Mouse (Mus musculus) heart, postnatal 4 days (tissue): ENCODE measurements around the gene Tbx5. TPM values are rescaled to one million over a fixed set of nuclear protein-coding genes. Genes with fewer than 3 reads are reported as not detected.
A peak's percentile ranks its signal among the peaks of the same experiment; 100 is the strongest.
"Not testable (repeated sequence)": the region's sequence is repeated elsewhere in the genome, so short reads cannot be mapped to it uniquely, and the experiment has no call there.

Experiments
- DNase-seq: peaks from one replicate; pipeline ENCODE4 v3.0.0; 2021
- total RNA-seq, 2 experiments: library from RNA; stranded (reverse); gene quantifications; 2 replicates each; pipeline ENCODE4 v1.2.3; 2021

Gene Tbx5
- total RNA-seq, 2 experiments from 2014 or later = 36.3 to 36.6 TPM

- DNase-seq = no peak
Measured at GRCm38 (mm10) chr5:119842701-119843393, 10.4 kb downstream of the Tbx5 start.

DNA sequence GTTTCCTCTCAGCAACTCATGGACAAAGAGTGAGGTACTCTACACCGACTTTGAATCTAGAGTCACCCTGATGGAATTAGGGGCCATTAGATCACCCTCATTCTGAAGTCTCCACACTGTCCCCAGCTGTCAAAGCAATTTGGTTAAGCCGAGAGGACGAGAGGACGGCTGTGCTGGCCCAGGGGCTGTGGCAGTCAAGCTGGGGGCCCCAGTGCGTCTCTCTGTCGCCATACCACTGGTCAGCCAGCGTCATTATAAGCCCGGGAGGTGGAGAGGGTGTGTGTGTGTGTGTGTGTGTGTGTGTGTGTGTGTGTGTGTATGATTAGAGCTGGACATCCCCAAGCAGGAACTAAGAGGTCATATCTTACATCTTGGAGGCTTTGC lies 10.9 kb downstream of the Tbx5 start:
- no peak for DNase-seq

DNA sequence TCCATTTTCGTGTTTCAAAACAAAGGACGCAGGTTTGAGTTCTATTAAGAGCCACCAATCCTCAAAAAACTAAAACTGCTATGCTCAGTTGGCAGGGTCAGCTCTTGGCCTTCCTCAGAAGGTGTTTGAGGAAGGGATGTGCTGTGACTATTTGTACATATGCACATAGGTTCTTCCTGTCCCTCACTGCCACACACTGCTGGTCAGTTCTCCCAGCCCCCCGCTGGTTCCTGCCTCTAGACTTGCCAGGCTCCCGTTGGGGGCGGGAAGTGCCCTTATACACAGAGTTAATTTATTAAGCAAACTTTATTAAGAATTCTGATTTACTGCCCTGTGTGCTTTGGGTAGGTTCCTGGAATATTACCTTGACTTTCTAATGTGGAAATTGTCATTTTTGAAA lies 11.9 kb downstream of the Tbx5 start:
- DNase-seq = no peak

DNA sequence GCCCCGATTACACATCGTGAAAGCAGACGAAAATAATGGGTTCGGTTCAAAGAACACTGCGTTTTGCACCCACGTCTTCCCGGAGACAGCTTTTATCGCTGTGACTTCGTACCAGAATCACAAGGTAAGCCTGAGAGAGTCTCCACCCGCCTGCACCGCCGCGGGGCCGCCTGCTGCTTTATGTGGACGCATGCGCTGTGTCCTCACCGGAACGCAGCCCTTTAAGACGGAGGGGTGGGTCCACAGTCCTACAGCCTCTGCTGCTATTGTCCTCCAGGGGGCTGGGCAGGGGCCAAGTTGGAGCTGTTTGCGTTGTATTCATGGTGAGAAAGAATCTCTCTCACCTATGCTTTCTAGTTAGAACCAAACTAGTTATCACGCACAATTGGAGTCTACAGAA lies 12.5 kb downstream of the Tbx5 start:
- DNase-seq = peak; percentile 75

GRCm38 (mm10) chr5:119857052-119857451 lies 24.6 kb downstream of the Tbx5 start:
- no peak for DNase-seq

GRCm38 (mm10) chr5:119861301-119861700 lies 28.8 kb downstream of the Tbx5 start:
- DNase-seq = peak; percentile 50

- DNase-seq = peak; percentile 41
Measured at GRCm38 (mm10) chr5:119862431-119862830, 30.0 kb downstream of the Tbx5 start.

DNA sequence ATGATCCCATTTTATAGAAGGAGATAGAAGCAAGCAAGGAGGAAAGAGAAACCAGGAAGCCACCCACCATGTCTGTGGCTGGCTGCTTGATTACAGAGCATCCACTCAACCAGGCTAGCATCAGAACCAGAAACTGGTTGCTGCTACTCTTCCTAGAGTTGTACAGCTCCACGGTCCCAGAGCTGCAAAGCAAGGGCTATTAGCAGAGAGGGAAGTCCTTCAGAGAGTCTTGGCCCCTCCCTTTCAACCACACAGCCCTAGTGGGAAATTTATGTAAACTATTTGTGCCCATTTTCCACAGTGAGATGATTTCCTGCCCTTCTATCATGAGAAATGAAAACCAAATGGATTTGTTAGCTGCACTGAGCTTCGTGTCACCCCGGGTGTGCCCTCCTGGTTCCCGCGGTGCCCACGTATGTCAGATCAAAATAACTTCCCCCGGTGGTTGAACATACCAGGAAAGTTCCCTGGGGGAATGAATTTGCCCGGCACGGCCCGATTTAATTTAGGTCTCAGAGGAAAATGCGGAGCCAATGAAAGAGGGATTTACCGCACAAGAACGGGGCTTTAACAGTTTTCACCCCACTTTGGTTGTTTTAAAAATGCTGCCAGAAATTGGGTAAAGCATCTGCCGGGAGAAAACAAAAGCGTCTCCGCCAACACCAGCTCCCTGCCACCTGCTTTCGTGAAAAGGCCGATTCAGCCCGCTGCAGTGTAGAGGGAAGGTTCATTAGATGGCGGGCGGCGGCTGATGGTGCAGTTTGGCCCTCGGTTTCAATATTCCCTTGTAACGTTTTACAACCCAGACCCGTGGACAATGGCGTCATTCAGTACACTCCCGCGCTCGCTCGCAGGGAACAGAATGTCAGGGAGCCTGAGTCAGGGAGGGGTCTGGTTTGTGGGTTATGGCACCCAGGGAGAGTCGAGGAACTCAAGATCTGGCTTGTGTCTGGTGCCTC lies 34.1 kb downstream of the Tbx5 start:
- no peak for DNase-seq

DNA sequence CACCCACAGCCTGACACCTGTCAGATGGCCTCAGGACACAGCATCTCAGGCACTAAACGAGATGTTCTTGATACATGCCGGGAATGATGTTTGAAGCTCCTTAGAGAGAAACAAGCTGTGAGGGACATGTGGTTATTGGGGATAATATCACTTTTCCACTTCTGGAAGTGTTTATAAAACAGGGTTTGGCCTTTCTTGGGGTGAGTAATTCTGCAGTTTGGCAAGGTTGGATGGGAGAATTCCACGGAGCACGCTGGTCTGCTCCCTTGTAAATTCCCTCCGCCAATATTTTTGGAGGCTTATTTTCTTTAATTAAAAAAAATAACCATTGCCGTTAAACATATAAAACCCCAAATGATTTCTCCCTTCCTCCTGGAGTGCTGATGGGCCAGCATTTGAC lies 35.5 kb downstream of the Tbx5 start:
- no peak for DNase-seq

DNA sequence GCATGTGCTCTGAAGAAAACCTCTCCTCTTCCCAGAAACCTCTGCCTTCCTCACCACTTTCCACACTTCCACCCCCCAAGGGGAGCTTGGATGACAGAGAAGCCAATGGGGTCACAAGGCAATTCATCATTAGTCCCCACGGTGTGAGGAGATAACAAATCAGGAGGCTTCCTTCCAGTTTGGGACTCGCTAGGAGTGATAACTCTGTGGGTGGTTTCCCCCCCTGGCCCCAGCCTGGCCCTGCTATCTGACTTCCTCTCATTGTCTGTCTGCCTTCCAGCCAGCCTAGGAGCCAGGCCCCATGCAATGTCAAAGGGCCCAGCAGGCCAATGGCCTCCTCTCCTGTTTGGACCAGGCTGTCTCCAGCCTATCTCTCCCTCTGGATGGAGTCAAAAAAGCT lies 43.0 kb downstream of the Tbx5 start:
- no peak for DNase-seq

GRCm38 (mm10) chr5:119877185-119877584 lies 44.7 kb downstream of the Tbx5 start:
- peak; percentile 79 for DNase-seq

GRCm38 (mm10) chr5:119885595-119885994 lies 53.1 kb downstream of the Tbx5 start:
- no peak for DNase-seq

- no peak for DNase-seq
Measured at GRCm38 (mm10) chr5:119887381-119887780, 54.9 kb downstream of the Tbx5 start.

- no peak for DNase-seq
Measured at GRCm38 (mm10) chr5:119891960-119892359, 59.5 kb downstream of the Tbx5 start.

GRCm38 (mm10) chr5:119893060-119893459 lies 60.6 kb downstream of the Tbx5 start:
- DNase-seq = no peak

- no peak for DNase-seq
Measured at GRCm38 (mm10) chr5:119896605-119897004, 64.1 kb downstream of the Tbx5 start.

DNA sequence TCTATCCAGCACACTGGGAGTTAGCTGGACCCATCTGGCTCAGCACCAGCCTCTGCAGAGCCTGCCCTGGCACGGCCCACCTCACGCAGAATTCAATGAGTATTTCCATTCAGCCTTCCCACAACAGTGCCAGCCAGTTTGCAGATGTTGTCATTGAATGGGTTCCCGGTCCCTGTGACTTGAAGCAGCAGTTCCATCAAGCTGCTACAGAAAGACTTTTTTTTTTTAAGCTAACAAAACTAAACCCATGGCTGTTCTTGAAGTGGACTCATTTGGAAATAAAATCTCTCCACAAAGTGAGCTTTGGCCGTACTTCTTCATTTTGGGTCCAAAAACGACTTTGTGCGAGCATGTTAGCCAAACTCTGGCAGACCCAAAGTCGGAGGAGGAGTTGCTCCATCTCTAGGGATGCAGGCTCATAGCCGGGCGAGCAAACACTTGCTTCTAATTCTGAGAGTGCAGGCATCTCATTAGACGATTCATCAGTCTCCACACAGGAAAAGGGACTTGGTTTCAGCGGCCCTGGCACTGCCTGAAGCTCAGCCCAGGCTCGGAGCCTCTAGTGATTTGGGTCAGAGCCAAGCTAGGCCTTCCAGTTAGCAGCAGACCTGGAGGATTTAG lies 84.2 kb downstream of the Tbx5 start:
- peak; percentile 31 for DNase-seq

GRCm38 (mm10) chr5:119918381-119918780 lies 85.9 kb downstream of the Tbx5 start:
- DNase-seq = not testable (repeated sequence)

GRCm38 (mm10) chr5:119920941-119921340 lies 88.5 kb downstream of the Tbx5 start:
- DNase-seq = no peak

GRCm38 (mm10) chr5:119922229-119922628 lies 89.8 kb downstream of the Tbx5 start:
- DNase-seq = no peak
